Mouse (Mus musculus) intestine, postnatal 0 days (tissue): ENCODE measurements around the gene Ankrd39. TPM values are rescaled to one million over a fixed set of nuclear protein-coding genes. Genes with fewer than 3 reads are reported as not detected.

Experiments used
- ATAC-seq: fragments of 200-750 bp; cut with Nextera tagmentation; 2 replicates; pipeline ENCODE4 v1.8.0; 2017; ENCODE audit warnings: mild to moderate bottlenecking, moderate TSS enrichment, moderate library complexity
- H3K27ac ChIP-seq: fragments of 300-500 bp; sonication (generic); 2 replicates; pipeline ENCODE4 v1.5.1; 2014; ENCODE audit warnings: mild to moderate bottlenecking, low read depth, low read length, moderate library complexity
- H3K27me3 ChIP-seq: fragments of 300-500 bp; sonication (generic); replicated peaks from 2 replicates; pipeline ENCODE4 v1.6.1; 2014; ENCODE audit warnings: low read length, mixed read lengths; ENCODE audit not compliant: control insufficient read depth, insufficient read depth
- H3K36me3 ChIP-seq: fragments of 300-500 bp; sonication (generic); 2 replicates; pipeline ENCODE4 v1.6.1; 2014; ENCODE audit warnings: mild to moderate bottlenecking, moderate library complexity; ENCODE audit not compliant: control insufficient read depth, insufficient read depth
- H3K4me1 ChIP-seq: fragments of 300-500 bp; sonication (generic); replicated peaks from 2 replicates; pipeline ENCODE4 v1.6.1; 2014; ENCODE audit warnings: antibody characterized with exemption, low read length, mixed read lengths; ENCODE audit not compliant: control insufficient read depth, insufficient read depth
- H3K4me2 ChIP-seq: fragments of 300-500 bp; sonication (generic); replicated peaks from 2 replicates; pipeline ENCODE4 v1.6.1; 2014; ENCODE audit warnings: low read depth, mild to moderate bottlenecking, moderate library complexity
- H3K4me3 ChIP-seq: fragments of 300-500 bp; sonication (generic); 2 replicates; pipeline ENCODE4 v1.5.1; 2014; ENCODE audit warnings: low read depth, low read length
- H3K9ac ChIP-seq: fragments of 300-500 bp; sonication (generic); 2 replicates; pipeline ENCODE4 v1.6.1; 2014; ENCODE audit warnings: mild to moderate bottlenecking, low read depth, low read length
- H3K9me3 ChIP-seq: fragments of 300-500 bp; sonication (generic); 2 replicates; pipeline ENCODE4 v1.6.1; 2016; ENCODE audit warnings: mixed run types; ENCODE audit not compliant: control insufficient read depth
- CTCF ChIP-seq: sonication (generic); IDR thresholded peaks from 2 replicates; pipeline ENCODE4 v1.5.1; 2016; ENCODE audit warnings: low read depth, mild to moderate bottlenecking, control low read depth, antibody characterized with exemption, moderate library complexity
- WGBS: fragments of 180-500 bp; shearing (Covaris S2); extraction: QIAGEN DNeasy Blood & Tissue Kit; methylation state at CpG from one replicate; pipeline ENCODE4 v1.1.7; 2014; 5-methylcytosine and 5-hydroxymethylcytosine counted together
- polyA plus RNA-seq: library from polyadenylated mRNA; unstranded; fragments of >200 nt; fragmentation: Nextera tagmentation; extraction: Ambion mirVana; gene quantifications from 2 replicates; pipeline ENCODE4 v1.2.1, GENCODE M21; 2015

Ankrd39 gene
- polyA plus RNA-seq: 15.0 and 18.5 TPM in 2 replicates

- peak; percentile 100 for TF ChIP-seq CTCF
- WGBS: under 1% methylated on average over 43 of the region's 43 CpGs
- Histone ChIP-seq H3K27me3 (no peaks in the 10 kb centered on the region), H3K4me2 (peak within 1 kb of the TSS; percentile 75), H3K9me3 (no peaks in the 10 kb centered on the region), H3K4me1 (no peaks in the 10 kb centered on the region), H3K27ac (peak within 1 kb of the TSS; percentile 52; the same call in 1 of the 2 replicates), H3K36me3 (peaks cover 51% of the 10 kb centered on the region), H3K4me3 (peak within 1 kb of the TSS; percentile 64), H3K9ac (peak within 1 kb of the TSS; percentile 64)
- peak; percentile 99 for ATAC-seq
Measured at GRCm38 (mm10) chr1:36546888-36547471, at the start of gene Ankrd39. Gene Ankrd39 (minus strand): TSS chr1:36547445.

- Histone ChIP-seq H3K4me1 (no peaks in the 10 kb centered on the region), H3K4me2 (no peak overlapping the region), H3K9me3 (no peaks in the 10 kb centered on the region), H3K4me3 (no peak overlapping the region), H3K36me3 (no peaks in the 10 kb centered on the region), H3K27me3 (no peaks in the 10 kb centered on the region), H3K9ac (no peak overlapping the region), H3K27ac (no peak overlapping the region)
- 0 out of 2 replicates have a peak, but pooled peaks have one; percentile 37 for ATAC-seq
- WGBS: 52% methylated on average over 4 of the region's 4 CpGs
- TF ChIP-seq CTCF: no peak
Measured at GRCm38 (mm10) chr1:36596114-36596513, 48.9 kb upstream of the Ankrd39 start.

GRCm38 (mm10) chr1:36595167-36595931 is 48.1 kb upstream of the Ankrd39 start:
- no peaks in the 10 kb centered on the region for H3K27me3 ChIP-seq
- no peak overlapping the region for H3K4me2 ChIP-seq
- 54% methylated on average over 10 of the region's 10 CpGs for WGBS
- H3K9ac ChIP-seq: no peak overlapping the region
- H3K9me3 ChIP-seq: no peaks in the 10 kb centered on the region
- TF ChIP-seq CTCF: peak; percentile 43
- no peaks in the 10 kb centered on the region for H3K4me1 ChIP-seq
- H3K4me3 ChIP-seq: no peak overlapping the region
- no peaks in the 10 kb centered on the region for H3K36me3 ChIP-seq
- no peak for ATAC-seq
- no peak overlapping the region for H3K27ac ChIP-seq

- no peak overlapping the region for H3K9ac ChIP-seq
- 57% methylated on average over 1 of the region's 1 CpGs for WGBS
- no peak for TF ChIP-seq CTCF
- H3K27ac ChIP-seq: no peak overlapping the region
- no peaks in the 10 kb centered on the region for H3K36me3 ChIP-seq
- no peak overlapping the region for H3K4me3 ChIP-seq
- H3K27me3 ChIP-seq: no peaks in the 10 kb centered on the region
- H3K4me2 ChIP-seq: no peak overlapping the region
- ATAC-seq: no peak
- no peaks in the 10 kb centered on the region for H3K9me3 ChIP-seq
- 0 out of 2 replicates have a peak, but pooled peaks cover 8% of the 10 kb centered on the region for H3K4me1 ChIP-seq
Measured at GRCm38 (mm10) chr1:36593099-36593498, 45.9 kb upstream of the Ankrd39 start.

- ATAC-seq: no peak
- H3K36me3 ChIP-seq: no peaks in the 10 kb centered on the region
- 0 out of 2 replicates have a peak, but pooled peaks cover 8% of the 10 kb centered on the region for H3K4me1 ChIP-seq
- H3K9me3 ChIP-seq: no peaks in the 10 kb centered on the region
- H3K9ac ChIP-seq: no peak overlapping the region
- 78% methylated on average over 2 of the region's 2 CpGs for WGBS
- TF ChIP-seq CTCF: no peak
- H3K4me3 ChIP-seq: no peak overlapping the region
- no peaks in the 10 kb centered on the region for H3K27me3 ChIP-seq
- no peak overlapping the region for H3K27ac ChIP-seq
- H3K4me2 ChIP-seq: no peak overlapping the region
Measured at GRCm38 (mm10) chr1:36591408-36591807, 44.2 kb upstream of the Ankrd39 start.

- 69% methylated on average over 9 of the region's 9 CpGs for WGBS
- TF ChIP-seq CTCF: no peak
- Histone ChIP-seq H3K27me3 (no peaks in the 10 kb centered on the region), H3K9ac (no peak overlapping the region), H3K4me1 (0 out of 2 replicates have a peak, but pooled peaks cover 8% of the 10 kb centered on the region), H3K4me2 (no peak overlapping the region), H3K27ac (no peak overlapping the region), H3K9me3 (no peaks in the 10 kb centered on the region), H3K36me3 (no peaks in the 10 kb centered on the region), H3K4me3 (no peak overlapping the region)
- ATAC-seq: no peak
Measured at GRCm38 (mm10) chr1:36590664-36591063, 43.4 kb upstream of the Ankrd39 start.
